Mouse (Mus musculus): ENCODE measurements around the gene Otub2. TPM values are rescaled to one million over a fixed set of nuclear protein-coding genes. Genes with fewer than 3 reads are reported as not detected.

Gene Otub2
- total and polyA plus RNA-seq, 3 experiments = 8.4 to 126 (median 12.3) TPM

DNA sequence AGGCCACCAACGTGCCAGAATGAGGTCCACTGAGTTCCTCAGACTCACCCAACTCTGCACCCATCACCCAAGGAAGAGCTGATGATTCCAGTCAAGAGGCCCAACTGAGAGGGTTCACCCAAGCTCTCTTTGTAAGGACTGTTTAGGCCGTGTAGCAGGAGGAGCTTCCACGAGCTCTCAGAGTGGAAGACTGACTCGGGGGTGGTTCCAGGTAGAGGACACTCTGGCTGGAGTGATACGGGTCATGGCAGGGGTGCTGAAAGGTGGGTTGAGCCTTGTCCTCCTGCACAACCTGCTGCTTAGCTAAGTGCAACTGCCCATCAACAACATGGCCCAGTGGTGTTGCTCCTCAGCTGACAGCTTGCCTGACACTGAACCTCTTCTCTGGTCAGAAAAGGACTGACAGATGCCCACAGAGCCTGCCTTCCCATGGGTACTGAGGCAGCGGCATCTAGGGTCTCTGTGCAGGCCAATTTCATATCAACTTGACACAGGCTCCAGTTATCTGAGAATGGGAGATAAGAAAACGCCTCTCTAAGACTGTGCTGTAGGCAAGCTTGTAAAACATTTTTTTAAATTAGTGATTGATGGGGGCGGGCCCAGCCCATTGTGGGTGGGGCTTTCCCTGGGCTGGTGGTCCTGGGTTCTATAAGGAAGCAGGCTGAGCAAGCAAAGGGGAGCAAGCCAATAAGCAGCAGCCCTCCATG is 14.8 kb upstream of the Otub2 start:
- Histone ChIP-seq H3K27ac (ENCODE audit: control insufficient read depth, low read depth, low read length) (no peak overlapping the region), H3K4me1 (ENCODE audit: control insufficient read depth in 1 of 2, insufficient read depth in 2 of 2, low read length in 2 of 2) (peaks cover 5 to 22% of the 10 kb centered on the region in 2 experiments; a peak in 3 of 4 replicates), H3K4me3 (ENCODE audit: control insufficient read depth in 1 of 2, insufficient read depth in 1 of 2, low read depth in 2 of 2, low read length in 2 of 2) (0 out of 4 replicates have a peak overlapping the region, but pooled peaks of 1 of the 2 experiments have one; percentile 11)

DNA sequence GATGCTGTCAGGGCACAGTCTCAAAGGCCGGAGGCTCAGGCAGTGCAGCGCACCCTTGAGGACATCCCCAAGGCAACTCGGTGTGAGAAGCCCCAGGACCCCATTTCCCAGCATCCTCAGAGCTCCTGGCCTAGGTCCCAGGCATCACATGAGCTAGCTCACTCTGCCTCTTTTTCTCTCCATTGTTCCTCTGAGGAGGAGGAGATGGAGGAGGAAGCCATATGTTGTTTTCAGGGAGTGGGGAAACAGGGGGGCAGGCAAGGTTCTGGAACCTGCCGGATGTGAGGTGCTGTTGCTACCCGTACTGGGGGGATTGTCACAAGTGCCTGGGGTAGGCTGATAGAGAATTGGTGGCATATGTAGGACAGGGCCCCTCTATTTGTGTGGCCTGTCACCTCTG is 12.4 kb upstream of the Otub2 start:
- H3K27me3 ChIP-seq (ENCODE audit: control insufficient read depth in 1 of 2, insufficient read depth in 2 of 2, low read length in 2 of 2) = no peaks in the 10 kb centered on the region
- no peak overlapping the region for H3K4me3 ChIP-seq (ENCODE audit: control insufficient read depth in 1 of 2, insufficient read depth in 1 of 2, low read depth in 2 of 2, low read length in 2 of 2)
- H3K79me2 ChIP-seq (ENCODE audit: control insufficient read depth, insufficient read depth, low read length, poor library complexity) = no peaks in the 10 kb centered on the region
- H3K9ac ChIP-seq (ENCODE audit: control insufficient read depth, low read depth, low read length, poor library complexity, severe bottlenecking) = no peak overlapping the region
- H3K4me1 ChIP-seq (ENCODE audit: control insufficient read depth in 1 of 2, insufficient read depth in 2 of 2, low read length in 2 of 2) = peaks cover 5 to 18% of the 10 kb centered on the region in 2 experiments; a peak in 3 of 4 replicates
- H3K27ac ChIP-seq (ENCODE audit: control insufficient read depth, low read depth, low read length) = no peak overlapping the region
- TF ChIP-seq ZMIZ1 (IDR thresholded peaks at IDR 0.05; ENCODE audit: low read depth, low read length) (no peak), POLR2A (IDR thresholded peaks at IDR 0.05; ENCODE audit: control insufficient read depth in 1 of 2, insufficient read depth in 1 of 2, low read depth in 1 of 2, low read length in 2 of 2, poor library complexity in 1 of 2) (no peak), ZKSCAN1 (IDR thresholded peaks at IDR 0.05; ENCODE audit: low read depth, low read length) (no peak), USF1 (IDR thresholded peaks at IDR 0.05; ENCODE audit: low read depth, low read length) (peak; percentile 62), TCF12 (IDR thresholded peaks at IDR 0.05; ENCODE audit: low read depth, low read length) (no peak), CHD1 (IDR thresholded peaks at IDR 0.05; ENCODE audit: low read depth, low read length) (no peak), POLR2AphosphoS5 (IDR thresholded peaks at IDR 0.05; ENCODE audit: borderline replicate concordance, low read depth, low read length) (no peak), MXI1 (IDR thresholded peaks at IDR 0.05; ENCODE audit: low read depth, low read length) (no peak), MYC (IDR thresholded peaks at IDR 0.05; ENCODE audit: low read depth, low read length) (no peak), E2F4 (IDR thresholded peaks at IDR 0.05; ENCODE audit: borderline replicate concordance, low read depth, low read length) (no peak), RAD21 (IDR thresholded peaks at IDR 0.05; ENCODE audit: low read depth, low read length) (no peak), TBP (IDR thresholded peaks at IDR 0.05; ENCODE audit: low read depth, low read length) (no peak), HCFC1 (IDR thresholded peaks at IDR 0.05; ENCODE audit: low read depth, low read length) (0 out of 2 replicates have a peak, but pooled peaks have one; percentile 18), NRF1 (IDR thresholded peaks at IDR 0.05; ENCODE audit: insufficient read depth, low read depth, low read length, poor library complexity, severe bottlenecking) (no peak)
- no peak for DNase-seq (ENCODE audit: low read depth, low spot score)
- no peaks in the 10 kb centered on the region for H3K9me3 ChIP-seq (replicated peaks; ENCODE audit: insufficient read depth, low read length)
- H3K36me3 ChIP-seq (ENCODE audit: control insufficient read depth in 1 of 2, insufficient read depth in 2 of 2, low read length in 2 of 2) = peaks cover 0 to 12% of the 10 kb centered on the region in 2 experiments; a peak in 2 of 4 replicates

More for the DNA sequence above, 14.8 kb upstream of the Otub2 start:
- DNase-seq (ENCODE audit: low read depth, low spot score) = peak; percentile 69
- peak; percentile 91 for TF ChIP-seq RCOR1 (IDR thresholded peaks at IDR 0.05; ENCODE audit: low read depth, low read length)
- no peak for TF ChIP-seq MYC (IDR thresholded peaks at IDR 0.05; ENCODE audit: low read depth, low read length)
- peak; percentile 73; the same call in 1 of the 2 replicates for TF ChIP-seq ETS1 (IDR thresholded peaks at IDR 0.05; ENCODE audit: low read depth, low read length)
- TF ChIP-seq MAFK (IDR thresholded peaks at IDR 0.05; ENCODE audit: borderline replicate concordance, low read depth, low read length) = peak; percentile 41; the same call in 1 of the 2 replicates
- peak; percentile 67 for TF ChIP-seq TAL1 (IDR thresholded peaks at IDR 0.05; ENCODE audit: low read length)
- peak; percentile 72 for TF ChIP-seq SIN3A (IDR thresholded peaks at IDR 0.05; ENCODE audit: low read length)
- peak; percentile 95 for TF ChIP-seq TCF12 (IDR thresholded peaks at IDR 0.05; ENCODE audit: low read depth, low read length)
- TF ChIP-seq GATA1 (IDR thresholded peaks at IDR 0.05; ENCODE audit: low read depth, low read length) = peak; percentile 96
- TF ChIP-seq ZNF384 (IDR thresholded peaks at IDR 0.05; ENCODE audit: low read depth, low read length) = peak; percentile 95
- TF ChIP-seq HCFC1 (IDR thresholded peaks at IDR 0.05; ENCODE audit: low read depth, low read length) = no peak
- no peak for TF ChIP-seq USF2 (IDR thresholded peaks at IDR 0.05; ENCODE audit: borderline replicate concordance in 1 of 2, insufficient read depth in 1 of 2, low read depth in 1 of 2, low read length in 2 of 2)
- TF ChIP-seq EP300 (IDR thresholded peaks at IDR 0.05; ENCODE audit: low read depth in 1 of 2, low read length in 2 of 2) = peak; percentile 88 to 90
- Histone ChIP-seq H3K27me3 (ENCODE audit: control insufficient read depth in 1 of 2, insufficient read depth in 2 of 2, low read length in 2 of 2) (no peaks in the 10 kb centered on the region), H3K9ac (ENCODE audit: control insufficient read depth, low read depth, low read length, poor library complexity, severe bottlenecking) (no peak overlapping the region), H3K9me3 (replicated peaks; ENCODE audit: insufficient read depth, low read length) (no peaks in the 10 kb centered on the region), H3K36me3 (ENCODE audit: control insufficient read depth in 1 of 2, insufficient read depth in 2 of 2, low read length in 2 of 2) (peaks cover 0 to 12% of the 10 kb centered on the region in 2 experiments; a peak in 2 of 4 replicates), H3K79me2 (ENCODE audit: control insufficient read depth, insufficient read depth, low read length, poor library complexity) (no peaks in the 10 kb centered on the region)

Data from MEL (cell line).